8 mouse cellular contexts compared by ENCODE assay signal in genomic region chr10:66853258-66853657, GRCm38 (mm10).
DNase-seq lines count a peak whose midpoint lies in the region; ATAC-seq and TF ChIP-seq lines count a peak whose summit lies in the region.

No protein-coding gene starts in this region.

- DNase-seq in MEL (ENCODE audit: low read depth, low spot score) = peak; percentile 87
- peak; percentile 56 for DNase-seq in cerebellum, adult 11-12 months
- peak; percentile 74 for DNase-seq in forelimb bud, embryonic 11.5 days (ENCODE audit: low read depth, low spot score)
- peak; percentile 92 for DNase-seq in heart, postnatal 4 days
- peak; percentile 82 for DNase-seq in layer of hippocampus, adult 9-10 months (ENCODE audit: low spot score)
- DNase-seq in ovary, adult 18-20 months (ENCODE audit: low spot score) = peak; percentile 55
- DNase-seq in thymus, adult 2 months = peak; percentile 88

- no peaks in the 10 kb centered on the region for H3K9me3 ChIP-seq in MEL (replicated peaks; ENCODE audit: insufficient read depth, low read length)
- no peaks in the 10 kb centered on the region for H3K9me3 ChIP-seq in lung, embryonic 16.5 days (ENCODE audit: control insufficient read depth, low read length)

- peak; percentile 76 to 85 (median 77) for TF ChIP-seq CTCF in MEL (IDR thresholded peaks at IDR 0.05 in 2 of 3, conservative IDR thresholded peaks at IDR 0.05 in 1 of 3; ENCODE audit: control insufficient read depth in 1 of 3, insufficient read depth in 1 of 3, low read depth in 2 of 3, low read length in 3 of 3, poor library complexity in 1 of 3, severe bottlenecking in 1 of 3)
- TF ChIP-seq CTCF in thymus, adult 2 months (IDR thresholded peaks at IDR 0.05; ENCODE audit: borderline replicate concordance, control insufficient read depth, extremely low read depth, insufficient read depth, low read length, poor library complexity) = no peak

- H3K4me2 ChIP-seq in lung, embryonic 16.5 days (ENCODE audit: low read depth, low read length) = peak overlapping the region; percentile 48

- peak; percentile 59; the same call in 1 of the 2 replicates for ATAC-seq in lung, embryonic 16.5 days (ENCODE audit: low read depth)

- TF ChIP-seq EP300 in MEL (IDR thresholded peaks at IDR 0.05; ENCODE audit: low read depth in 1 of 2, low read length in 2 of 2) = no peak

- peaks cover 0 to 5% of the 10 kb centered on the region in 2 experiments; a peak in 2 of 4 replicates for H3K4me1 ChIP-seq in MEL (ENCODE audit: control insufficient read depth in 1 of 2, insufficient read depth in 2 of 2, low read length in 2 of 2)
- H3K4me1 ChIP-seq in lung, embryonic 16.5 days (replicated peaks; ENCODE audit: control insufficient read depth, insufficient read depth, low read length) = peaks cover 2% of the 10 kb centered on the region; the same call in 1 of the 2 replicates
- peaks cover 3% of the 10 kb centered on the region for H3K4me1 ChIP-seq in thymus, adult 2 months (replicated peaks; ENCODE audit: control insufficient read depth, insufficient read depth, low read length)

- H3K9ac ChIP-seq in MEL (ENCODE audit: control insufficient read depth, low read depth, low read length, poor library complexity, severe bottlenecking) = peak overlapping the region; percentile 43
- H3K9ac ChIP-seq in lung, embryonic 16.5 days (ENCODE audit: low read length) = peak overlapping the region; percentile 54

- peaks cover 0 to 2% of the 10 kb centered on the region in 2 experiments; a peak in 1 of 4 replicates for H3K36me3 ChIP-seq in MEL (ENCODE audit: control insufficient read depth in 1 of 2, insufficient read depth in 2 of 2, low read length in 2 of 2)
- no peaks in the 10 kb centered on the region for H3K36me3 ChIP-seq in lung, embryonic 16.5 days (ENCODE audit: control insufficient read depth, insufficient read depth, low read length)
- no peaks in the 10 kb centered on the region for H3K36me3 ChIP-seq in thymus, adult 2 months (ENCODE audit: control insufficient read depth, insufficient read depth, low read length)

- H3K27me3 ChIP-seq in MEL (ENCODE audit: control insufficient read depth in 1 of 2, insufficient read depth in 2 of 2, low read length in 2 of 2) = no peaks in the 10 kb centered on the region
- no peaks in the 10 kb centered on the region for H3K27me3 ChIP-seq in lung, embryonic 16.5 days (ENCODE audit: control insufficient read depth, insufficient read depth, low read depth, low read length)
- H3K27me3 ChIP-seq in thymus, adult 2 months (ENCODE audit: control insufficient read depth, insufficient read depth, low read length) = no peaks in the 10 kb centered on the region

- no peak overlapping the region for H3K27ac ChIP-seq in MEL (ENCODE audit: control insufficient read depth, low read depth, low read length)
- H3K27ac ChIP-seq in lung, embryonic 16.5 days (ENCODE audit: low read length) = no peak overlapping the region
- no peak overlapping the region for H3K27ac ChIP-seq in thymus, adult 2 months (ENCODE audit: control insufficient read depth, insufficient read depth, low read length)

- H3K79me2 ChIP-seq in MEL (ENCODE audit: control insufficient read depth, insufficient read depth, low read length, poor library complexity) = no peaks in the 10 kb centered on the region

- no peak for TF ChIP-seq POLR2A in MEL (IDR thresholded peaks at IDR 0.05; ENCODE audit: control insufficient read depth in 1 of 2, insufficient read depth in 1 of 2, low read depth in 1 of 2, low read length in 2 of 2, poor library complexity in 1 of 2)
- TF ChIP-seq POLR2A in thymus, adult 2 months (IDR thresholded peaks at IDR 0.05; ENCODE audit: control insufficient read depth, extremely low read depth, insufficient read depth, low read length, poor library complexity) = no peak

- TF ChIP-seq RAD21 in MEL (IDR thresholded peaks at IDR 0.05; ENCODE audit: low read depth, low read length) = peak; percentile 84

- WGBS in lung, embryonic 16.5 days = 8% methylated on average over 13 of the region's 13 CpGs
- WGBS in thymus, adult 2 months = 7% methylated on average over 13 of the region's 13 CpGs

- H3K4me3 ChIP-seq in MEL (ENCODE audit: control insufficient read depth in 1 of 2, insufficient read depth in 1 of 2, low read depth in 2 of 2, low read length in 2 of 2) = peak overlapping the region; percentile 41 to 46
- H3K4me3 ChIP-seq in lung, embryonic 16.5 days (ENCODE audit: low read length) = no peak overlapping the region
- no peak overlapping the region for H3K4me3 ChIP-seq in thymus, adult 2 months (ENCODE audit: control insufficient read depth, insufficient read depth, low read length)

TF ChIP-seq in MEL, 35 proteins besides CTCF, POLR2A, EP300 and RAD21:
- TF ChIP-seq ZC3H11A (IDR thresholded peaks at IDR 0.05; ENCODE audit: low read depth, low read length) (peak; percentile 48), USF2 (IDR thresholded peaks at IDR 0.05; ENCODE audit: borderline replicate concordance in 1 of 2, insufficient read depth in 1 of 2, low read depth in 1 of 2, low read length in 2 of 2) (no peak), ELF1 (IDR thresholded peaks at IDR 0.05; ENCODE audit: low read depth, low read length) (peak; percentile 59; the same call in 1 of the 2 replicates), KAT2A (conservative IDR thresholded peaks at IDR 0.05; ENCODE audit: low read depth, low read length) (no peak), TBP (IDR thresholded peaks at IDR 0.05; ENCODE audit: low read depth, low read length) (no peak), MEF2A (IDR thresholded peaks at IDR 0.05; ENCODE audit: extremely low read depth, insufficient replicate concordance, low read depth, low read length, poor library complexity, severe bottlenecking) (no peak), TCF12 (IDR thresholded peaks at IDR 0.05; ENCODE audit: low read depth, low read length) (no peak), MXI1 (IDR thresholded peaks at IDR 0.05; ENCODE audit: low read depth, low read length) (no peak), NELFE (IDR thresholded peaks at IDR 0.05; ENCODE audit: low read depth, low read length) (no peak), CHD2 (IDR thresholded peaks at IDR 0.05; ENCODE audit: low read length) (no peak), MAX (IDR thresholded peaks at IDR 0.05; ENCODE audit: low read length) (no peak; the same call in 1 of the 2 replicates), SIN3A (IDR thresholded peaks at IDR 0.05; ENCODE audit: low read length) (0 out of 2 replicates have a peak, but pooled peaks have one; percentile 16), CHD1 (IDR thresholded peaks at IDR 0.05; ENCODE audit: low read depth, low read length) (no peak), POLR2AphosphoS2 (IDR thresholded peaks at IDR 0.05; ENCODE audit: low read length) (no peak), GABPA (IDR thresholded peaks at IDR 0.05; ENCODE audit: low read depth, low read length) (no peak), ZNF384 (IDR thresholded peaks at IDR 0.05; ENCODE audit: low read depth, low read length) (0 out of 2 replicates have a peak, but pooled peaks have one; percentile 20), SMC3 (IDR thresholded peaks at IDR 0.05; ENCODE audit: low read depth, low read length) (peak; percentile 70)

Comparison
In these comparisons a context has a peak if more than half of its experiments do, and no peak if none do; other contexts are left out.
1. H3K4me3 ChIP-seq: peak in MEL (2 of 2); none in lung, embryonic 16.5 days (single experiment) and thymus, adult 2 months (single experiment).
2. Peak in every context shown above with its lines, with median percentiles within 50 percentile points of each other: DNase-seq.